Mouse (Mus musculus) G1E (cell line): ENCODE results near the gene Diras1. TPM values are rescaled to one million over a fixed set of nuclear protein-coding genes. Genes with fewer than 3 reads are reported as not detected.
"Not testable (repeated sequence)": the region's sequence is repeated elsewhere in the genome, so short reads cannot be mapped to it uniquely, and the experiment has no call there.

ENCODE experiments used
- ATAC-seq: 2 replicates; pipeline ENCODE4 v1.8.0; 2016; ENCODE audit warnings: mild to moderate bottlenecking; ENCODE audit not compliant: insufficient number of reproducible peaks, poor library complexity, low FRiP score, severe bottlenecking; ENCODE audit errors: extremely low read depth
- DNase-seq: peaks from one replicate; pipeline ENCODE4 v3.0.0; 2012; ENCODE audit warnings: low spot score
- H3K27me3 ChIP-seq: 2 replicates; pipeline ENCODE4 v1.6.1; 2012; ENCODE audit warnings: mild to moderate bottlenecking, low read length, inconsistent platforms; ENCODE audit not compliant: insufficient read depth
- H3K36me3 ChIP-seq: replicated peaks from 2 replicates; pipeline ENCODE3; 2012; ENCODE audit warnings: mild to moderate bottlenecking, inconsistent platforms
- H3K4me1 ChIP-seq: 2 replicates; pipeline ENCODE4 v1.6.1; 2012; ENCODE audit warnings: low read depth, low read length, inconsistent platforms, mixed read lengths; ENCODE audit not compliant: insufficient read depth
- H3K4me3 ChIP-seq: 2 replicates; pipeline ENCODE4 v1.5.1; 2012; ENCODE audit warnings: low read depth, mild to moderate bottlenecking, inconsistent platforms, low read length, moderate library complexity, mixed read lengths
- H3K9me3 ChIP-seq: replicated peaks from 2 replicates; pipeline ENCODE4 v1.6.1; 2012; ENCODE audit warnings: inconsistent platforms
- CTCF ChIP-seq: IDR thresholded peaks from 2 replicates; pipeline ENCODE4 v1.5.1; 2012; ENCODE audit warnings: low read depth, low read length, inconsistent platforms, mixed read lengths
- GATA1 ChIP-seq: IDR thresholded peaks from 2 replicates; pipeline ENCODE4 v1.6.1; 2012; ENCODE audit warnings: borderline replicate concordance, low read length, inconsistent platforms, mixed read lengths
- GATA2 ChIP-seq: IDR thresholded peaks from 2 replicates; pipeline ENCODE4 v1.6.1; 2012; ENCODE audit warnings: low read depth, low read length, inconsistent platforms, borderline replicate concordance
- POLR2AphosphoS5 ChIP-seq: IDR thresholded peaks from 2 replicates; pipeline ENCODE4 v1.6.1; 2012; ENCODE audit warnings: low read depth, low read length, inconsistent platforms; ENCODE audit not compliant: insufficient replicate concordance
- TAL1 ChIP-seq: conservative IDR thresholded peaks from 2 replicates; pipeline ENCODE4 v1.6.1; 2012; ENCODE audit warnings: low read depth, low read length, inconsistent platforms, mixed read lengths
- polyA plus RNA-seq: library from polyadenylated mRNA; stranded (reverse); fragments of >175 nt; gene quantifications from 2 replicates; pipeline ENCODE4 v1.2.3, GENCODE M21; 2012
- total RNA-seq, 2 experiments: library from RNA; stranded (forward) in 1 of 2; stranded (reverse) in 1 of 2; fragments of 200-1000 nt in 1 of 2; fragments of >200 nt in 1 of 2; fragmentation: Nextera tagmentation in 1 of 2; gene quantifications; 2 replicates each; pipeline ENCODE4 v1.2.3; 2014 to 2017

Gene Diras1
- total and polyA plus RNA-seq, 3 experiments, result 0.02 to 0.44 TPM; not detected in 1

GRCm38 (mm10) chr10:81052577-81052976, 27.1 kb upstream of the Diras1 start:
- Histone ChIP-seq H3K36me3 (peaks cover 100% of the 10 kb centered on the region), H3K4me1 (peaks cover 48% of the 10 kb centered on the region), H3K4me3 (no peak overlapping the region), H3K27me3 (no peaks in the 10 kb centered on the region), H3K9me3 (no peaks in the 10 kb centered on the region)
- TF ChIP-seq CTCF, result no peak
- TF ChIP-seq GATA2, result no peak
- no peak for TF ChIP-seq TAL1
- no peak for TF ChIP-seq POLR2AphosphoS5
- no peak for TF ChIP-seq GATA1
- DNase-seq, result no peak
- ATAC-seq, result no peak

DNA sequence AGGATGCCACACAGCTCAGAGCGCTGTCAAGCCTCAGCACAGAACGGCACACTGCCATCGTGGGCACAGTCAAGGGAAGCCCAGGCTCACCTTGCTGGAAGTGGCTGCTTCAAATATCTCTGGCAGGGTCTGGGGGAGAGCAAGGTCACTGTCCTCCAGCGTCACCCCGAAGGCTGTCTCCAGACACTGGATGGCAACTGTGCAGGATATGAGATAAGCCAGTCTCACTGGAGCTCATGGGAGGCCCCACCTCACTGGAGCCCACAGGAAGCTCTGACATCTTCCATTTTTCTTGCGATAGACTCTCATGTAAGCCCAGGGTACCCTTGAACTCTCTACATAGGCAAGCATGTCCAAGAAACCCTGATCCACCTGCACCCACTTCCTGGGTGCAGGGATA, 25.7 kb upstream of the Diras1 start:
- Histone ChIP-seq H3K4me3 (no peak overlapping the region), H3K27me3 (no peaks in the 10 kb centered on the region), H3K4me1 (peaks cover 34% of the 10 kb centered on the region), H3K36me3 (peaks cover 100% of the 10 kb centered on the region), H3K9me3 (no peaks in the 10 kb centered on the region)
- TF ChIP-seq GATA1 (no peak), POLR2AphosphoS5 (no peak), TAL1 (no peak)
- no peak for ATAC-seq
- no peak for DNase-seq

DNA sequence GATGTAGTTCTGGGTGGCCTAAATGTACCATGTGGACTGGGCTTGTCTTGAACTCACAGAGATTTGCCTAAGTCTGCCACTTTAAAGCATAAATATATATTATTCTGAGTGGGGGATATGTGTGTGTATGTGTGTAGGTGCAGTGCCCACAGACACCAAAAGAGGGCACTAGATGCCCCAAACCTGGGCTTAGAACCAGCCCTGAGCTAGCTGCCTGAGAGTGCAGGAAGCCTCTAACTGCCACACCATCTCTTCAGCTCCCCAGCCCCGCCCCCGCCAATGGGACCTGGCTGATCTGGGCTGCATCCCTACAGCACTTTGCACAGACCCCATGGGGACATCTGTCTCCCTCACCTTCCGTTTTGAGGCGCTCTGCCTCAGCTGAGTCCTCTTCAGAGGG, 25.2 kb upstream of the Diras1 start:
- Histone ChIP-seq H3K9me3 (no peaks in the 10 kb centered on the region), H3K4me3 (no peak overlapping the region), H3K4me1 (peaks cover 34% of the 10 kb centered on the region), H3K27me3 (no peaks in the 10 kb centered on the region), H3K36me3 (peaks cover 100% of the 10 kb centered on the region)
- TF ChIP-seq CTCF (peak; percentile 28; the same call in 1 of the 2 replicates), GATA2 (no peak)
- no peak for DNase-seq
- no peak for ATAC-seq

GRCm38 (mm10) chr10:81045246-81045645, 19.8 kb upstream of the Diras1 start:
- ATAC-seq, H3K4me3 ChIP-seq, H3K9me3 ChIP-seq, H3K27me3 ChIP-seq, DNase-seq: not testable (repeated sequence)
- peaks cover 11% of the 10 kb centered on the region for H3K4me1 ChIP-seq
- peaks cover 83% of the 10 kb centered on the region for H3K36me3 ChIP-seq

- no peak for TF ChIP-seq POLR2AphosphoS5
- no peak for TF ChIP-seq TAL1
- TF ChIP-seq CTCF, result peak; percentile 87
- TF ChIP-seq GATA2, result no peak
- TF ChIP-seq GATA1, result no peak
- ATAC-seq (no peak), DNase-seq (peak; percentile 58)
- Histone ChIP-seq H3K4me1 (peaks cover 18% of the 10 kb centered on the region), H3K4me3 (no peak overlapping the region), H3K27me3 (no peaks in the 10 kb centered on the region), H3K36me3 (peaks cover 46% of the 10 kb centered on the region), H3K9me3 (no peaks in the 10 kb centered on the region)
These were observed 16.2 kb upstream of the Diras1 start for GRCm38 (mm10) chr10:81041458-81042175.

- H3K9me3 ChIP-seq, result no peaks in the 10 kb centered on the region
- H3K4me1 ChIP-seq, result peaks cover 25% of the 10 kb centered on the region
- peak; percentile 97 for DNase-seq
- peak within 1 kb of the TSS; percentile 85 for H3K4me3 ChIP-seq
- H3K27me3 ChIP-seq, result no peaks in the 10 kb centered on the region
- peak; percentile 99 for ATAC-seq
- TF ChIP-seq GATA1, result no peak
- no peak for TF ChIP-seq CTCF
- TF ChIP-seq GATA2, result no peak
- no peak for TF ChIP-seq POLR2AphosphoS5
- no peak for TF ChIP-seq TAL1
- H3K36me3 ChIP-seq, result peaks cover 33% of the 10 kb centered on the region
These were observed 11.6 kb upstream of the Diras1 start, which contains the start of gene Slc39a3 for GRCm38 (mm10) chr10:81036988-81037580. Gene Slc39a3, minus strand, starts transcription at chr10:81037426.

DNA sequence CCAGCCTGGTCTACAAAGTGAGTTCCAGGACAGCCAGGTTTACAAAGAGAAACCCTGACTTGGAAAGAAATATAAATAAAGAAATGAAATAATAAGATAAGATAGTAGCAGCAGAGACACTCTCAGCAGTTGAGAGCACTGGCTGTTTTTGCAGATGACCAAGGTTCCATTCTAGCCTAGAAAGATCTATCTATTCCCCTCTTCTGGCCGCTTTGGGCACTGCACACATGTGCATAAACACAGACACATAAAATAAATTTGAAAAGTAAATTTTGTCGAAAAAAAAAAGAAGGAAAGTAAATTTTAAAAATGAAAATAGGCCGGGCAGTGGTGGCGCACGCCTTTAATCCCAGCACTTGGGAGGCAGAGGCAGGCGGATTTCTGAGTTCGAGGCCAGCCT, 10.8 kb upstream of the Diras1 start:
- ATAC-seq (no peak), DNase-seq (no peak)
- TF ChIP-seq GATA2 (no peak), GATA1 (no peak), CTCF (no peak), POLR2AphosphoS5 (no peak), TAL1 (no peak)
- Histone ChIP-seq H3K4me1 (peaks cover 19% of the 10 kb centered on the region), H3K9me3 (no peaks in the 10 kb centered on the region), H3K36me3 (peaks cover 39% of the 10 kb centered on the region), H3K27me3 (no peaks in the 10 kb centered on the region), H3K4me3 (no peak overlapping the region)
